Mouse (Mus musculus): Measurements from ENCODE around the gene Scg5.

- TF ChIP-seq CTCF (IDR thresholded peaks at IDR 0.05; ENCODE audit: borderline replicate concordance, extremely low read depth, insufficient read depth, insufficient read length) (no peak), POLR2A (IDR thresholded peaks at IDR 0.05; ENCODE audit: borderline replicate concordance, extremely low read depth, insufficient read depth, insufficient read length, poor library complexity, severe bottlenecking) (no peak)
These were observed 71.9 kb downstream of the Scg5 start for GRCm38 (mm10) chr2:113756924-113757524.
